Mouse (Mus musculus): ENCODE data around the gene Agtr1b. TPM values are rescaled to one million over a fixed set of nuclear protein-coding genes. Genes with fewer than 3 reads are reported as not detected.

The Agtr1b gene
- polyA plus RNA-seq, 1 experiment from 2014 or later, result 1.3 TPM

DNA sequence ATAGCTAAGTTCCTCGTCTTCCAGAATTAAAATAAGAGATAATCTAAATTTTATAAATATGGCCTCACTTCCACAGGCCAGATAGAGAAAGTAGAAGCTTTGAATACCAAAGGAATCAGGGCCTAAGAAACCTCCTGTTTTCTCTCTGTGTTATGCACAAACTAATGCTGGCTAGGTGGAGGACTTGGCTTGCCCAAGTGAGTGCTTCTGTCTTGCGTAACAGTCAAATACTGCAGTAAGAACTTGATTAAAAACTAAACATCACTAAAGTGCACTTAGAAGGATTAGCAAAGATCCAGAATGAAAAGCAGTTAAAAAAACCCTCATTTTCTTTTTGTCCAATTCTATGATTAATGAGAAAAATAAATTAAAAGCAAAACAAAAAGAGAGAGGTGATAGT lies 78.2 kb downstream of the Agtr1b start:
- Histone ChIP-seq H3K27ac (no peak overlapping the region), H3K27me3 (ENCODE audit: insufficient read depth, low read length) (no peaks in the 10 kb centered on the region), H3K4me3 (replicated peaks; ENCODE audit: low read depth, low read length) (no peak overlapping the region), H3K4me2 (ENCODE audit: low read length) (no peak overlapping the region), H3K4me1 (replicated peaks; ENCODE audit: insufficient read depth, low read length) (no peaks in the 10 kb centered on the region), H3K9ac (ENCODE audit: low read depth, low read length) (no peak overlapping the region), H3K9me3 (replicated peaks; ENCODE audit: low read length) (no peaks in the 10 kb centered on the region), H3K36me3 (ENCODE audit: insufficient read depth, low read length) (no peaks in the 10 kb centered on the region)
- DNase-seq (ENCODE audit: low spot score) (no peak), ATAC-seq (replicated peaks; ENCODE audit: low FRiP score, low read depth) (no peak)
- 95% methylated on average over 2 of the region's 2 CpGs for WGBS
- no peak for TF ChIP-seq CTCF (IDR thresholded peaks at IDR 0.05; ENCODE audit: low read depth)

DNA sequence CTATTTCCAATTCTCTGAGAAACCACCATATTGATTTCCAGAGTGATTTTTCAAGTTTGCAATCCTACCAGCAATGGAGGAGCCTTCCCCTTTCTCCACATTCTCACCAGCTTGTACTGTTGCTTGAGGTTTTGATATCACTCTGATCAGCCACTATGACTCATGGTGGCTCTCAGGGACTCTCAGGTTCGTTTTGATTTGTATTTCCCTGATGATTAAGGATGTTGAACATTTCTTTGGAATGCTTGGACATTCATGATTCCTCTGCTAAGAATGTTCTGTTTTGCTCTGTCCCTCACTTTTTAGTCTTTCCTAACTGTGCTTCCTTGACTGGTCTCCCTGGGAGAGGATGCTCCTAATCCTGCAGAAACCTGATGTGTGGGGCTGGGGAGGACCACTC lies 85.2 kb downstream of the Agtr1b start:
- TF ChIP-seq CTCF (IDR thresholded peaks at IDR 0.05; ENCODE audit: low read depth), result no peak
- ATAC-seq (replicated peaks; ENCODE audit: low FRiP score, low read depth) (no peak), DNase-seq (ENCODE audit: low spot score) (no peak)
- no peak overlapping the region for H3K27ac ChIP-seq
- no peaks in the 10 kb centered on the region for H3K27me3 ChIP-seq (ENCODE audit: insufficient read depth, low read length)
- no peak overlapping the region for H3K4me3 ChIP-seq (replicated peaks; ENCODE audit: low read depth, low read length)
- H3K4me1 ChIP-seq (replicated peaks; ENCODE audit: insufficient read depth, low read length), result no peaks in the 10 kb centered on the region
- H3K9ac ChIP-seq (ENCODE audit: low read depth, low read length), result no peak overlapping the region
- H3K9me3 ChIP-seq (replicated peaks; ENCODE audit: low read length), result no peaks in the 10 kb centered on the region
- 66% methylated on average over 1 of the region's 1 CpGs for WGBS
- H3K36me3 ChIP-seq (ENCODE audit: insufficient read depth, low read length), result no peaks in the 10 kb centered on the region
- H3K4me2 ChIP-seq (ENCODE audit: low read length), result no peak overlapping the region

DNA sequence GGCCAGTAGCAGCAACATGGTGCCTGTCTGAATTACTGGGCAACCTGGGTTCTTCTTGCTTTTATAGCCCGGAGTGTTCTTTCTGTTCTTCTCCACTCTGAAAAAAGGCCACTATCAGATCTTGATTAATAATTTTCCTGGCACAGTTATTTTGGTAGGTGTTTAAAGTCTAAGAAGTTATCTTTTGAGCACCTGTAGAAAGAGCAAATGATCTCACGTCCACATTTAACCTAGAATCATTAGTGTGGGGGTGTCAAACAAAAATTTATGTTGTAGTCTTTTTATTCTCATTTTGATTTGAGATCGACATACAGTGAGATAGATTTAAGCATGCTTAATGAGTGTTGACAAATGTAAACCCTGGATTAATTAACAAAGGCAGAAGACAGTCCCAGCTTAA lies 91.3 kb downstream of the Agtr1b start, which contains the start of gene Cpb1:
Gene Cpb1, minus strand, starts transcription at position 101 of the 400 bp plus-strand sequence.
- DNase-seq (ENCODE audit: low spot score) (no peak), ATAC-seq (replicated peaks; ENCODE audit: low FRiP score, low read depth) (no peak)
- Histone ChIP-seq H3K36me3 (ENCODE audit: insufficient read depth, low read length) (no peaks in the 10 kb centered on the region), H3K4me1 (replicated peaks; ENCODE audit: insufficient read depth, low read length) (no peaks in the 10 kb centered on the region), H3K4me2 (ENCODE audit: low read length) (no peak within 1 kb of the TSS), H3K9ac (ENCODE audit: low read depth, low read length) (no peak within 1 kb of the TSS), H3K4me3 (replicated peaks; ENCODE audit: low read depth, low read length) (no peak within 1 kb of the TSS), H3K27me3 (ENCODE audit: insufficient read depth, low read length) (no peaks in the 10 kb centered on the region), H3K27ac (no peak within 1 kb of the TSS), H3K9me3 (replicated peaks; ENCODE audit: low read length) (no peaks in the 10 kb centered on the region)
- 81% methylated on average over 3 of the region's 3 CpGs for WGBS
- TF ChIP-seq CTCF (IDR thresholded peaks at IDR 0.05; ENCODE audit: low read depth), result no peak

Other genes with a start within 250 kb of the Agtr1b start
- gene Gyg, start 211.9 kb downstream of the Agtr1b start, polyA plus RNA-seq (2015; fragmentation: Nextera tagmentation; extraction: Ambion mirVana), result 48.3 and 50.0 TPM in 2 replicates
- 1.4 and 4.6 TPM in 2 replicates for gene Cpa3, start 125.0 kb downstream of the Agtr1b start, polyA plus RNA-seq (2015; fragmentation: Nextera tagmentation; extraction: Ambion mirVana)
- gene Cpb1, start 91.4 kb downstream of the Agtr1b start, polyA plus RNA-seq (2015; fragmentation: Nextera tagmentation; extraction: Ambion mirVana), result 1.1 and 1.2 TPM in 2 replicates